Mouse (Mus musculus): ENCODE measurements around the gene Gm3424. TPM values are rescaled to one million over a fixed set of nuclear protein-coding genes. Genes with fewer than 3 reads are reported as not detected.
"Not testable (repeated sequence)": the region's sequence is repeated elsewhere in the genome, so short reads cannot be mapped to it uniquely, and the experiment has no call there.

The Gm3424 gene
- total RNA-seq (2017) = not detected in 3 replicates

- ATAC-seq (replicated peaks; ENCODE audit: insufficient number of reproducible peaks, low FRiP score, low TSS enrichment, poor library complexity, severe bottlenecking) = not testable (repeated sequence)
Measured at GRCm38 (mm10) chr14:5830229-5830628, at the start of gene Gm3424. TSS of gene Gm3424 (minus strand) at chr14:5830329.

DNA sequence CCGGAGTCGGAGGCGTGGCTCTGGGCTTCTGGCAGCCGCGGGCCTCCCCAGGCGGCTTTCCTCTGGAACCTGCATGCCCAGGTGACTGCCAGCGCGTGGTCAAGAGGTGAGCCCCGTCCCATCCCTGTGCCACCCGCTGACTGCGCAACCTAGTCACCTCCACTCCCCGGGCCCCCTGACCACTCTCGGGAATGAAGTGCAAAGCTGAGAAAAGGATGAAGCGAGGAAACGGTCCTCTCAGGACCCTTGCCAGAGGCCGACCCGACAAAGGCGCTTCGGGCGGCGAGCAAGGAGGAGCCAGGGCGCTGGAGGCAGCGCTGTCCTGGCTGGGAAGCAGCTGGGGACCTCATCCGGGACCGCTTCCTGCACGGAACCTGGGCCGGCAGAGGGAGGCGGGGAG lies 49.7 kb upstream of the Gm3424 start:
- ATAC-seq (replicated peaks; ENCODE audit: insufficient number of reproducible peaks, low FRiP score, low TSS enrichment, poor library complexity, severe bottlenecking) = not testable (repeated sequence)

DNA sequence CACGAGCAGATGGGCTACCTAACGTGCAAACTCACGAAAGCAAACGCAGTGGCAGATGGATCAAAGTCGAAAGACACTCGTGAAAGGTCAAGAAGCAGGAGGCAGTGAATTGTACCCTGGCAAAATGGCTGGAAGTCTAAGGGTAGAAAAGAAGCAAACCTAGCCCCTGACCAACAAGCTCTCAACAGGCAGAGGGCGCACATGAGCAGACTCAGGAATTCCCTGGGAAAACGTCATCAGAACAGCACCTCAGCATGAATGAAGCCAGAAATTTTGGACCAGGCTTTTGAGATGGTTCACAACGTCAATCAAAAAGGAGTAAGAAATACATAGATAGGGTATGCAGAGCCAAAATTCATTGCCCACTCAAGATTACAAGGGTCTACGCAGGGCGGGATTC lies 49.0 kb upstream of the Gm3424 start:
- not testable (repeated sequence) for ATAC-seq (replicated peaks; ENCODE audit: insufficient number of reproducible peaks, low FRiP score, low TSS enrichment, poor library complexity, severe bottlenecking)

DNA sequence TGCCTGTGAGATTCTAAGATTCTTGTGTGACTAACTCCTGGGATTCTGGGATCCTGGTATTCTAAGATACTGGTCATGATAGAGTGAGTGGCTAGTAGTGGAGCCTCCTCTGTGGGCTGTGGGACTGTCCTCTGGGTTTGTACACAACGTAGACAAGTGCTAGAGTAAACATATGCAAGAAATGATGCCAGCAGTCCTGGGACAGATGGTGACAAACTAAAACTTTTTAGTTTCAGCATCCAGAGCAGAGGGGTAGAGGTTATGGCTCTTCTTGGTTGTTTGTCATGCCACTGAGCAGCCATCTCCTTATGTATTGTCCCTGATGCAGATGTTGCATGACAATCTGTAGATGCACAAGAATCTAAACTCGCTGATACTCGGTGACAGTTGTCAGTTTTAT lies 25.8 kb upstream of the Gm3424 start:
- not testable (repeated sequence) for ATAC-seq (replicated peaks; ENCODE audit: insufficient number of reproducible peaks, low FRiP score, low TSS enrichment, poor library complexity, severe bottlenecking)

- ATAC-seq (replicated peaks; ENCODE audit: insufficient number of reproducible peaks, low FRiP score, low TSS enrichment, poor library complexity, severe bottlenecking) = not testable (repeated sequence)
Measured at GRCm38 (mm10) chr14:5812699-5813356, 17.3 kb downstream of the Gm3424 start.

GRCm38 (mm10) chr14:5807882-5808281 lies 22.2 kb downstream of the Gm3424 start, which contains the start of gene Gm3383:
TSS of gene Gm3383 (minus strand) at chr14:5807982.
- ATAC-seq (replicated peaks; ENCODE audit: insufficient number of reproducible peaks, low FRiP score, low TSS enrichment, poor library complexity, severe bottlenecking) = not testable (repeated sequence)

Other genes starting within 250 kb of the Gm3424 start
- not detected in 3 replicates for gene Gm8265, start 197.3 kb downstream of the Gm3424 start, total RNA-seq (2017)
- gene Gm9603, start 142.9 kb downstream of the Gm3424 start, total RNA-seq (2017) = not detected in 3 replicates
- gene Gm3373, start 88.8 kb downstream of the Gm3424 start, total RNA-seq (2017) = not detected in 3 replicates
- not detected in 3 replicates for gene Gm3383, start 22.3 kb downstream of the Gm3424 start, total RNA-seq (2017)
- gene Gm8237, start 50.1 kb upstream of the Gm3424 start, total RNA-seq (2017) = not detected in 3 replicates
- not detected in 3 replicates for gene Gm3248, start 131.4 kb upstream of the Gm3424 start, total RNA-seq (2017)
- gene Gm3453, start 148.8 kb upstream of the Gm3424 start, total RNA-seq (2017) = not detected in 3 replicates
- gene Gm6337, start 227.9 kb upstream of the Gm3424 start, total RNA-seq (2017) = not detected in 3 replicates